Mouse (Mus musculus) layer of hippocampus, adult 11-12 months (tissue): ENCODE results near the gene Olfr1224-ps1.
"Not testable (repeated sequence)": the region's sequence is repeated elsewhere in the genome, so short reads cannot be mapped to it uniquely, and the experiment has no call there.

Experiments used
- DNase-seq: peaks from one replicate; pipeline ENCODE4 v3.0.0; 2022; ENCODE audit warnings: low spot score

Olfr1224-ps1 gene

DNA sequence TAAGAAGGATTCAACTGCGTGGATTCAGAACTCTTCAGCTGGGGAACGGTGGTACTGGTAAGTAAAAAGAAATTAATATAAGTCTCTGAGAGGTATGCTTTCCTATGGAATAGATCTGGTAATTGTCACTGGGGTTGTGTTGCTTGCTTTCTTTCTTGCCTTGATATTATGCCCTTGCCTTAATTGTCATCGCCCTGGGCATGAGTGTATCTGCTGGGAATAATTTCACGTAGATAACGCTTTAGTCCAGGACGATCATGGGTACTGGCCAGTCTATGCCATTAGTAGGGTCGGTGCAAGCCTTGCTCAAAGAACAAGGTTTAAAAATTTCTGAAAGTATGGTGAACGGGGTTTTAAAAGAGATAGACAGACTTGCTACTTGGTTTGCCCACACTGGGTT is at the start of gene Olfr1224-ps1:
Gene Olfr1224-ps1 (minus strand): TSS at position 101 of the 400 bp plus-strand sequence.
- not testable (repeated sequence) for DNase-seq

DNA sequence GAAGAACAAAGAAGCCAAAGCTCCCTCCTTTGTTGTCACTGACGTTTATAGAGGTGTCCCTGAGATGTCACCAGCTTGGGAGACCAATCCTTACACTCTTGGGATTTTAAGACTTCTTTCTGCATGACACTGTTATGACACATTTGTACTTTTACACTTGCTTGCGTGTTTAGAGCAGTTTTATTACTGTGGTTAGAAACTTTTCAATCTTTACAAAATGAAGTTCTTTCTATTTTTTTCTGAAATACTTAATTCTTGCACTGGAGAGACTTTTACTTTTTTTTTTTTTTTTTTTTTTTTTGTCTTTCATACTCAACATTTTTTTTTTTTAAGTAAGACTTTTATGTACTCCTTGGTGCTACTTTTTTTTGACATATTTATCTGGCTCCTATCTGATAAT is 36.1 kb upstream of the Olfr1224-ps1 start, which contains the start of gene Olfr1226:
Gene Olfr1226 (minus strand): TSS at position 101 of the 400 bp plus-strand sequence.
- no peak for DNase-seq

- DNase-seq = no peak
These were observed 32.6 kb upstream of the Olfr1224-ps1 start for GRCm38 (mm10) chr2:89196325-89196982.

GRCm38 (mm10) chr2:89174569-89174968 is 10.7 kb upstream of the Olfr1224-ps1 start, which contains the start of gene Olfr1225:
Olfr1225 (minus strand) TSS chr2:89174669.
- no peak for DNase-seq

DNA sequence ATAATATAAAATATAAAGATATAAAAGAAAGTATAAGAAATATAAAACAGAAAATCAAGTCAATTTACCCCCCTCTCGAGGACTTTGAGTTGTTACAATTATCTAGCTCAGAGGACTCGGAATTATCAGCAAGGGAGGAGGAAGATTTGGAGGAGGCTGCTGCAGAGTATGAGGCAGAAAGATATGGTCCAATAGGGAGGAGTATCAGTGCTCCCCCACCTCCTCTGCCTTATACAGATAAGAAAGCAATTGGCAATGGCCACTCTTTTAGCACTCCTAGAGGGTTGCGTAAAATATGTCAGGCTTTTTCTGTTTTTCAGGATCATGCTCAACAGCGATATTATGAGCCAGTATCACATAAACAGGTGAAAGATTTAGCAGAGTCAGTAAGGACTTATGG is 820 bp upstream of the Olfr1224-ps1 start:
- not testable (repeated sequence) for DNase-seq

GRCm38 (mm10) chr2:89151460-89151859 is 12.4 kb downstream of the Olfr1224-ps1 start, which contains the start of gene Olfr1223:
Olfr1223 (minus strand) TSS chr2:89151560.
- DNase-seq = no peak

DNA sequence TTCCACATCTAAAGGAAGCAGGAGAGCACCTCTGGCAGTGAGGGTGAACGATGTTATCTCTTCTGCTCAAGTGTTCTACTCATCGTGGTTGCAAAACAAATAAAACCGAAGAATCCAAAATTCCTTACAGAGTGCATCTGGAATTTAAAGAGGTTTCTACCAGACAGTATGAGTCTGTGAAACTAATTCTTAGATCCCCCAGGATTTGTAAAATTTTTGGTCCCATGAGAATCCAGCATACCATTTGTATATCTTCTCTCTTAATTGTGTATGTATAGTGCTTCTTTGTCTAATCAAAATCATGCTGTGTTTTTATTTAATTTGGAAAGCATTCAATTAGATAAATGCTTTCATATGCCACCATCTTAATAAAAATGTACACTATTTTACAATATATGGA is 30.9 kb downstream of the Olfr1224-ps1 start, which contains the start of gene Olfr1222:
Gene Olfr1222 (minus strand): TSS at position 101 of the 400 bp plus-strand sequence.
- DNase-seq = no peak

- no peak for DNase-seq
These were observed 46.7 kb downstream of the Olfr1224-ps1 start, which contains the start of gene Olfr1221 for GRCm38 (mm10) chr2:89117183-89117582. Olfr1221 (minus strand) TSS chr2:89117283.

- no peak for DNase-seq
These were observed 57.2 kb downstream of the Olfr1224-ps1 start, which contains the start of gene Olfr1220 for GRCm38 (mm10) chr2:89106735-89107134. Olfr1220 (minus strand) TSS chr2:89106835.

- DNase-seq = no peak
These were observed 58.2 kb downstream of the Olfr1224-ps1 start for GRCm38 (mm10) chr2:89105651-89106050.
